Mouse (Mus musculus) midbrain, postnatal 0 days (tissue): ENCODE measurements around the gene Pdzrn3. TPM values are rescaled to one million over a fixed set of nuclear protein-coding genes. Genes with fewer than 3 reads are reported as not detected.

Source experiments
- ATAC-seq: fragments of 200-750 bp; cut with Nextera tagmentation; 2 replicates; pipeline ENCODE4 v1.8.0; 2017; ENCODE audit warnings: moderate number of reproducible peaks, mild to moderate bottlenecking, moderate TSS enrichment, moderate library complexity; ENCODE audit not compliant: low FRiP score
- DNase-seq: peaks from one replicate; pipeline ENCODE4 v3.0.0-alpha.2; 2015; ENCODE audit warnings: low spot score
- H3K27ac ChIP-seq: fragments of 300-500 bp; sonication (generic); 2 replicates; pipeline ENCODE4 v1.5.1; 2014; ENCODE audit warnings: low read depth, mild to moderate bottlenecking, low read length, mixed read lengths
- H3K27me3 ChIP-seq: fragments of 300-500 bp; sonication (generic); 2 replicates; pipeline ENCODE4 v1.6.1; 2014; ENCODE audit warnings: low read length, control low read depth, mixed read lengths; ENCODE audit not compliant: insufficient read depth
- H3K36me3 ChIP-seq: fragments of 300-500 bp; sonication (generic); 2 replicates; pipeline ENCODE4 v1.6.1; 2014; ENCODE audit warnings: low read length, control low read depth, mixed read lengths; ENCODE audit not compliant: insufficient read depth
- H3K4me1 ChIP-seq: fragments of 300-500 bp; sonication (generic); 2 replicates; pipeline ENCODE4 v1.6.1; 2014; ENCODE audit warnings: mild to moderate bottlenecking, control low read depth, antibody characterized with exemption, low read length, mixed read lengths; ENCODE audit not compliant: insufficient read depth
- H3K4me2 ChIP-seq: fragments of 300-500 bp; sonication (generic); 2 replicates; pipeline ENCODE4 v1.6.1; 2014; ENCODE audit warnings: low read depth, mild to moderate bottlenecking, low read length, mixed read lengths; ENCODE audit not compliant: poor library complexity, severe bottlenecking
- H3K4me3 ChIP-seq: fragments of 300-500 bp; sonication (generic); 2 replicates; pipeline ENCODE4 v1.5.1; 2014; ENCODE audit warnings: low read depth, mild to moderate bottlenecking, low read length, moderate library complexity
- H3K9ac ChIP-seq: fragments of 300-500 bp; sonication (generic); replicated peaks from 2 replicates; pipeline ENCODE4 v1.6.1; 2014; ENCODE audit warnings: mild to moderate bottlenecking, low read length, moderate library complexity, mixed read lengths; ENCODE audit not compliant: poor library complexity, severe bottlenecking
- H3K9me3 ChIP-seq: fragments of 300-500 bp; sonication (generic); 2 replicates; pipeline ENCODE4 v1.6.1; 2016; ENCODE audit warnings: low read length, control low read depth
- CTCF ChIP-seq: IDR thresholded peaks from 2 replicates; pipeline ENCODE4 v1.5.1; 2016; ENCODE audit warnings: antibody characterized with exemption, mild to moderate bottlenecking
- WGBS: fragments of 180-500 bp; shearing (Covaris S2); extraction: QIAGEN DNeasy Blood & Tissue Kit; methylation state at CpG from one replicate; pipeline ENCODE4 v1.1.7; 2014; 5-methylcytosine and 5-hydroxymethylcytosine counted together
- polyA plus RNA-seq: library from polyadenylated mRNA; unstranded; fragments of >200 nt; fragmentation: Nextera tagmentation; extraction: Ambion mirVana; gene quantifications from 2 replicates; pipeline ENCODE4 v1.2.1, GENCODE M21; 2015
- total RNA-seq: library from RNA; depleted of rRNA; stranded (reverse); fragments of >200 nt; gene quantifications from 2 replicates; pipeline ENCODE4 v1.2.3, GENCODE M21; 2014

The Pdzrn3 gene
- total and polyA plus RNA-seq, 2 experiments from 2014 or later = 10.8 to 27.2 TPM

DNA sequence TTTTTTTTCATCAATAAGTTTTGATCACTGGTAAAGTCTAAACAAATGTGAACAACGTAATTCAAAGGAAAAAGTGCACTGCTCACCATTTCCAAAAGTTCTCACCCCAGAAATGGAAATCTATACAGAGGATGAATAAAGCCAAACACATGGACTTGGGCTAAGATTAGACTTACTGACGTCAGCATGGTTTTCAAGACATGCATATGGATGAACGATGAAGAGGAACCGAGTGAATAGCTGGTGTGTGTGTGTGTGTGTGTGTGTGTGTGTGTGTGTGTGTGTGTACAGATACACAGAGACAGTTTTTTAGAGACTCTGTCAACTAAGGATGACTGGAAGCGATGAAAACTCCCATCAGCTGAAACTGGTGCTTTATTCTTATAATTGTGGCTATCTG is 29.2 kb downstream of the Pdzrn3 start:
- H3K27me3 ChIP-seq = no peaks in the 10 kb centered on the region
- H3K9me3 ChIP-seq = no peaks in the 10 kb centered on the region
- H3K27ac ChIP-seq = no peak overlapping the region
- H3K9ac ChIP-seq = no peak overlapping the region
- no peak overlapping the region for H3K4me3 ChIP-seq
- H3K4me2 ChIP-seq = no peak overlapping the region
- no peaks in the 10 kb centered on the region for H3K4me1 ChIP-seq
- ATAC-seq (no peak), DNase-seq (no peak)
- TF ChIP-seq CTCF = no peak
- no peaks in the 10 kb centered on the region for H3K36me3 ChIP-seq
- 59% methylated on average over 5 of the region's 5 CpGs for WGBS

DNA sequence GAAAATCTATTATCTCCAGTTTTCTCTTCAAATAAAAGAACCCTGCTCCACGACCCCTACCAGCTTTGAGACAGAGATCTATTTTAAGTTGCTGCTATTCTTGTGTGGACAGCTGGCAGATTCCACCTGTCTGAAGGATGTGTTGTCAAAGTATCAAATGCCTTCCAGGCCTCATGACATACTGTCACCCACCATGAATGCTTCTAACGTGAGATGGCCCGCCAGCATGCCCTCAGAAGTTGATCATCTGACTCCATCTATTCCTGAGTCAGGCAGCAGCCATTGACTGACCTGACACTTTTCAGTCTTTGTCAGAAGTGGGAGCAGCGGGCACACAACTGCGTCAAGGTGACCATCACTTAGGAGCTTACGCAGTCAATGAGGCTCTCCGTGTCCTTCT is 37.6 kb downstream of the Pdzrn3 start:
- Histone ChIP-seq H3K9ac (no peak overlapping the region), H3K27ac (no peak overlapping the region), H3K4me3 (no peak overlapping the region), H3K36me3 (no peaks in the 10 kb centered on the region), H3K4me2 (no peak overlapping the region), H3K4me1 (no peaks in the 10 kb centered on the region), H3K9me3 (no peaks in the 10 kb centered on the region), H3K27me3 (no peaks in the 10 kb centered on the region)
- TF ChIP-seq CTCF = no peak
- 91% methylated on average over 7 of the region's 7 CpGs for WGBS
- ATAC-seq (no peak), DNase-seq (no peak)

DNA sequence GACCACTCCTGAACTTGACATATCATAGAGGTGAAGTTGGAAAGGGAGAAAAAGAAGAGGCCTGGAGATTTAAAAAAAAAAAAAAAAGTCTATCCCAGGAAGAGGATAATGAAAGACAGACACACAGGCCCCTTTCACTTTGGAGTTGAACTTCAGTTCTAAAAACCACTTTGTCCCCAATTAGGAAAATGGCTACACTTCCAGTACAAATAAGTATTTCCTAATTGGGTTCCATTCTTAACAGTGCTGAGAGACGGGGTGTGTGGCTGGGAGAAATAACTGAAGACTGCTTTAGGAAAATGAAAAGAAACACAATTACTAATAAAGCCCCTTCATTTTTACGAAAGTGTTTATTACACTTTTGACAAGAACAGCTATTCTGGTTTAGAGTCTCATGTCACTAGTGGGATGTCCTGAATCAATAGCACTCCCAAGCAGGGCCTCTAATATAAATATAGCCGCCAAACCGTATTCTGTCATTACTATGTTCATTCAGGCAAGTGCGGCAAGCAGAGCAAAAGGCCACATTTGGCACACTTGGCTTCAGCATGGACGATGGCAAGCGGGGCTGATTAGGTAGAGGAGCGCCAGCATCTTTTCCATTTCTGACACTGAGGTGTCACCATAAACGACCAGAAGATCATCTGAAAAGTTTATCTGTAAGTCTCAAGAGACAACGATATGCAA is 39.7 kb downstream of the Pdzrn3 start:
- Histone ChIP-seq H3K4me2 (no peak overlapping the region), H3K27ac (no peak overlapping the region), H3K9me3 (no peaks in the 10 kb centered on the region), H3K36me3 (no peaks in the 10 kb centered on the region), H3K27me3 (no peaks in the 10 kb centered on the region), H3K9ac (no peak overlapping the region), H3K4me3 (no peak overlapping the region), H3K4me1 (no peaks in the 10 kb centered on the region)
- DNase-seq = no peak
- WGBS = 85% methylated on average over 10 of the region's 10 CpGs
- no peak for TF ChIP-seq CTCF
- no peak for ATAC-seq

DNA sequence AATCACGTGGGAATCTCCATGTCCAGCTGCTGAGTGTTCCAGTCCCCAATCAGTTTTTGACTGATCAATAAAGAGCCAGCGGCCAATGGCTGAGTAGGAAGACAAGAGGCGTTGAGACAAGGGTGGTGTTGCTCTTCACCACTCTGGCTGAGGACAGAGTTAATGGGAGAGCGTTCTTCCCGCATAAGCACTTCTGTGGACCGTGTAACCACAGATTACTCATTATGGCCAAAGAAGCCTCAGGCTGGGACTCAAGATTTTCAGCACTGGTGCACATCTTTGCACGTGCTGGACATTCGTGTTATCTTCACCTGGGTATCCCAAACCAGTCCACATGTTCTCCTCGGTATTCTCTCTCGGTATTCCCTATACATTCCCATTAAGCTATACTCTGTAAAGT is 41.0 kb downstream of the Pdzrn3 start:
- Histone ChIP-seq H3K4me2 (no peak overlapping the region), H3K4me1 (no peaks in the 10 kb centered on the region), H3K9ac (no peak overlapping the region), H3K36me3 (no peaks in the 10 kb centered on the region), H3K27me3 (no peaks in the 10 kb centered on the region), H3K27ac (no peak overlapping the region), H3K4me3 (no peak overlapping the region), H3K9me3 (no peaks in the 10 kb centered on the region)
- no peak for DNase-seq
- no peak for TF ChIP-seq CTCF
- no peak for ATAC-seq
- 94% methylated on average over 10 of the region's 10 CpGs for WGBS

DNA sequence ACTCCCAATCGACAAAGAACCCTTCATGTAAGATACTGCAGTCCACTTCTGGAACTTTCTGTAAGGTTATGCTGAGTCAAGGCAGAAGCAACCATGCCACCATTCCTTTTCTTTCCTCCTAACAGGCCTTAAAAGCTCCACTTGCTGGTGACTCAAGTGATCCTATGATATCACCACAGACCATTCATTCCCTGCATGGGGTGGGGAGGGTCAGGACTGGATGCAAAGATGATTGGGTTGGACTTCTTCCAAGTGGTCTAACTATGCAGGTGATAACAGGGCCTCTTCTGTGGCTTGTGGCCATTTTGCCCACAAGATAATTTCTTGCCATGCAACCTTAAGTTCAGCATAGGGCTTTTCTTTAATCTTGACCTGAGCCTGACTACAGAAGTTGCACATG is 42.0 kb downstream of the Pdzrn3 start:
- H3K36me3 ChIP-seq = no peaks in the 10 kb centered on the region
- H3K9me3 ChIP-seq = no peaks in the 10 kb centered on the region
- no peak overlapping the region for H3K4me2 ChIP-seq
- H3K9ac ChIP-seq = no peak overlapping the region
- WGBS = 91% methylated on average over 1 of the region's 1 CpGs
- no peak for DNase-seq
- no peak overlapping the region for H3K4me3 ChIP-seq
- no peak for ATAC-seq
- no peaks in the 10 kb centered on the region for H3K27me3 ChIP-seq
- no peak overlapping the region for H3K27ac ChIP-seq
- no peak for TF ChIP-seq CTCF
- H3K4me1 ChIP-seq = no peaks in the 10 kb centered on the region

DNA sequence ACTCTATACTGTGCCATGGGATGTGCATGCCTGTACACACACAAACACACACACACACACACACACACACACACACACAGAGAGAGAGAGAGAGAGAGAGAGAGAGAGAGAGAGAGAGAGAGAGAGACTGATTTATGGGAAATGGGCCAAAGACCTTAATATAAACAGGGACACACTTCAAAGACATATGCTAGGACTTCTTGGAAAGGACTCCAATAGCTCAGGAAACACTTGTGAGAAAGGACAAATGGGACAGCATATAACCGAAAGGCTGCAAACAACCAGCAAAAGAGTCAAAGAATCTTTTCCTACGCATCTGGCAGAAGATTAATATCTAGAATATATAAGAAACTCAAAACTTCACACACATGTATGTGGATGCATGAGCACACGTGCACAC is 43.2 kb downstream of the Pdzrn3 start:
- Histone ChIP-seq H3K4me3 (no peak overlapping the region), H3K9me3 (no peaks in the 10 kb centered on the region), H3K9ac (no peak overlapping the region), H3K27ac (no peak overlapping the region), H3K4me1 (no peaks in the 10 kb centered on the region), H3K4me2 (no peak overlapping the region), H3K36me3 (no peaks in the 10 kb centered on the region), H3K27me3 (no peaks in the 10 kb centered on the region)
- no peak for TF ChIP-seq CTCF
- DNase-seq (no peak), ATAC-seq (no peak)
- 89% methylated on average over 3 of the region's 3 CpGs for WGBS
